Mouse (Mus musculus) neutrophil, adult 83 days (primary cell): ENCODE measurements around the gene Mrpl41. TPM values are rescaled to one million over a fixed set of nuclear protein-coding genes. Genes with fewer than 3 reads are reported as not detected.

ENCODE experiments used
- total RNA-seq, 2 experiments: library from RNA; stranded (reverse); gene quantifications; one replicate each; pipeline ENCODE4 v1.2.4; 2023

Gene Mrpl41
- total RNA-seq, result 10 to 100 TPM; 21.1 to 21.2 TPM

GRCm38 (mm10) chr2:24974906-24975703 is at the start of gene Mrpl41:
Gene Mrpl41 (minus strand): TSS chr2:24975098.

GRCm38 (mm10) chr2:24975704-24976297 is 903 bp upstream of the Mrpl41 start, which contains the start of gene Pnpla7:
Gene Pnpla7 (plus strand): TSS chr2:24976033.

GRCm38 (mm10) chr2:24962304-24963000 is 12.4 kb downstream of the Mrpl41 start, which contains the start of gene Dph7:
Gene Dph7 (plus strand): TSS chr2:24962400.

GRCm38 (mm10) chr2:24949421-24950188 is 25.3 kb downstream of the Mrpl41 start, which contains the start of gene Zmynd19:
Gene Zmynd19 (plus strand): TSS chr2:24949792.

GRCm38 (mm10) chr2:24935057-24935796 is 39.7 kb downstream of the Mrpl41 start, which contains the start of gene Arrdc1:
Gene Arrdc1 (minus strand): TSS chr2:24935252.

Other genes with a start within 250 kb of the Mrpl41 start
- 1 to 10 TPM in 1 of 2 experiments, under 1 TPM in 1; 0.64 to 1.3 TPM for gene Cacna1b, start 211.9 kb downstream of the Mrpl41 start, total RNA-seq
- gene Ehmt1, start 55.5 kb downstream of the Mrpl41 start, total RNA-seq, result 10 to 100 TPM; 57.9 to 58.5 TPM
- 100 to 1,000 TPM in 1 of 2 experiments, 10 to 100 TPM in 1; 96.4 to 107 TPM for gene Arrdc1, start 39.8 kb downstream of the Mrpl41 start, total RNA-seq
- 10 to 100 TPM; 12.1 to 13.1 TPM for gene Zmynd19, start 25.3 kb downstream of the Mrpl41 start, total RNA-seq
- 1 to 10 TPM; 4.1 to 6.6 TPM for gene Dph7, start 12.7 kb downstream of the Mrpl41 start, total RNA-seq
- gene Pnpla7, start 935 bp upstream of the Mrpl41 start, total RNA-seq, result 100 to 1,000 TPM; 167 to 204 TPM
- 10 to 100 TPM; 12.8 to 16.5 TPM for gene Nsmf, start 79.3 kb upstream of the Mrpl41 start, total RNA-seq
- gene Entpd8, start 105.2 kb upstream of the Mrpl41 start, total RNA-seq, result not detected
- not detected for gene Noxa1, start 120.1 kb upstream of the Mrpl41 start, total RNA-seq
- gene Nrarp, start 205.7 kb upstream of the Mrpl41 start, total RNA-seq, result 1 to 10 TPM in 1 of 2 experiments, under 1 TPM in 1; 0.86 to 1.8 TPM
- gene Tor4a, start 221.8 kb upstream of the Mrpl41 start, total RNA-seq, result 10 to 100 TPM; 40.2 to 43.9 TPM
- 10 to 100 TPM; 54.4 to 55.1 TPM for gene Nelfb, start 236.4 kb upstream of the Mrpl41 start, total RNA-seq
- under 1 TPM in 1 of 2 experiments, not detected in 1; 0.44 TPM for gene Stpg3, start 239.5 kb upstream of the Mrpl41 start, total RNA-seq
- gene Fam166a, start 243.6 kb upstream of the Mrpl41 start, total RNA-seq, result not detected
- gene Tubb4b, start 249.6 kb upstream of the Mrpl41 start, total RNA-seq, result 100 to 1,000 TPM; 295 to 367 TPM